Mouse (Mus musculus): ENCODE data around the gene Mdga1. TPM values are rescaled to one million over a fixed set of nuclear protein-coding genes. Genes with fewer than 3 reads are reported as not detected.

The Mdga1 gene
- polyA plus RNA-seq, 1 experiment from 2014 or later: 5.8 TPM

- Histone ChIP-seq H3K4me2 (no peak overlapping the region), H3K4me3 (no peak overlapping the region), H3K4me1 (no peaks in the 10 kb centered on the region), H3K36me3 (no peaks in the 10 kb centered on the region), H3K27ac (no peak overlapping the region), H3K27me3 (no peaks in the 10 kb centered on the region), H3K9ac (no peak overlapping the region), H3K9me3 (no peaks in the 10 kb centered on the region)
- no peak for ATAC-seq (ENCODE audit: insufficient number of reproducible peaks, low FRiP score, low TSS enrichment, low read depth)
- 82% methylated on average over 11 of the region's 11 CpGs for WGBS
Measured at GRCm38 (mm10) chr17:29831696-29832095, 138.2 kb downstream of the Mdga1 start.

- Histone ChIP-seq H3K4me2 (no peak overlapping the region), H3K9ac (no peak overlapping the region), H3K9me3 (no peaks in the 10 kb centered on the region), H3K36me3 (no peaks in the 10 kb centered on the region), H3K4me1 (no peaks in the 10 kb centered on the region), H3K27me3 (no peaks in the 10 kb centered on the region), H3K27ac (no peak overlapping the region), H3K4me3 (no peak overlapping the region)
- ATAC-seq (ENCODE audit: insufficient number of reproducible peaks, low FRiP score, low TSS enrichment, low read depth): no peak
- 65% methylated on average over 7 of the region's 7 CpGs for WGBS
Measured at GRCm38 (mm10) chr17:29829136-29829535, 140.8 kb downstream of the Mdga1 start.

GRCm38 (mm10) chr17:29827602-29828001, 142.3 kb downstream of the Mdga1 start:
- WGBS: 61% methylated on average over 5 of the region's 5 CpGs
- H3K4me3 ChIP-seq: no peak overlapping the region
- H3K4me1 ChIP-seq: 0 out of 2 replicates have a peak, but pooled peaks cover 2% of the 10 kb centered on the region
- no peaks in the 10 kb centered on the region for H3K36me3 ChIP-seq
- H3K9me3 ChIP-seq: no peaks in the 10 kb centered on the region
- no peak overlapping the region for H3K9ac ChIP-seq
- no peak overlapping the region for H3K27ac ChIP-seq
- H3K4me2 ChIP-seq: no peak overlapping the region
- no peak for ATAC-seq (ENCODE audit: insufficient number of reproducible peaks, low FRiP score, low TSS enrichment, low read depth)
- no peaks in the 10 kb centered on the region for H3K27me3 ChIP-seq

GRCm38 (mm10) chr17:29824512-29825120, 145.3 kb downstream of the Mdga1 start:
- WGBS: 82% methylated on average over 4 of the region's 4 CpGs
- no peak overlapping the region for H3K4me3 ChIP-seq
- H3K36me3 ChIP-seq: no peaks in the 10 kb centered on the region
- no peaks in the 10 kb centered on the region for H3K9me3 ChIP-seq
- no peak overlapping the region for H3K27ac ChIP-seq
- no peak overlapping the region for H3K4me2 ChIP-seq
- H3K27me3 ChIP-seq: no peaks in the 10 kb centered on the region
- no peak overlapping the region for H3K9ac ChIP-seq
- no peak for ATAC-seq (ENCODE audit: insufficient number of reproducible peaks, low FRiP score, low TSS enrichment, low read depth)
- 0 out of 2 replicates have a peak, but pooled peaks cover 2% of the 10 kb centered on the region for H3K4me1 ChIP-seq

GRCm38 (mm10) chr17:29824208-29824509, 145.7 kb downstream of the Mdga1 start:
- no peaks in the 10 kb centered on the region for H3K9me3 ChIP-seq
- H3K4me3 ChIP-seq: no peak overlapping the region
- H3K36me3 ChIP-seq: no peaks in the 10 kb centered on the region
- no peak overlapping the region for H3K27ac ChIP-seq
- H3K9ac ChIP-seq: no peak overlapping the region
- no peak overlapping the region for H3K4me2 ChIP-seq
- WGBS: 52% methylated on average over 5 of the region's 5 CpGs
- H3K27me3 ChIP-seq: no peaks in the 10 kb centered on the region
- H3K4me1 ChIP-seq: 0 out of 2 replicates have a peak, but pooled peaks cover 2% of the 10 kb centered on the region
- ATAC-seq (ENCODE audit: insufficient number of reproducible peaks, low FRiP score, low TSS enrichment, low read depth): no peak

- Histone ChIP-seq H3K4me2 (no peak overlapping the region), H3K27ac (no peak overlapping the region), H3K4me3 (no peak overlapping the region), H3K9ac (no peak overlapping the region), H3K36me3 (no peaks in the 10 kb centered on the region), H3K9me3 (no peaks in the 10 kb centered on the region), H3K4me1 (0 out of 2 replicates have a peak, but pooled peaks cover 5% of the 10 kb centered on the region), H3K27me3 (no peaks in the 10 kb centered on the region)
- WGBS: 68% methylated on average over 14 of the region's 14 CpGs
- no peak for ATAC-seq (ENCODE audit: insufficient number of reproducible peaks, low FRiP score, low TSS enrichment, low read depth)
Measured at GRCm38 (mm10) chr17:29823439-29824207, 146.3 kb downstream of the Mdga1 start.

- peaks cover 16% of the 10 kb centered on the region; the same call in 1 of the 2 replicates for H3K4me1 ChIP-seq
- no peak overlapping the region for H3K4me3 ChIP-seq
- no peaks in the 10 kb centered on the region for H3K27me3 ChIP-seq
- 75% methylated on average over 3 of the region's 3 CpGs for WGBS
- ATAC-seq (ENCODE audit: insufficient number of reproducible peaks, low FRiP score, low TSS enrichment, low read depth): no peak
- H3K9ac ChIP-seq: no peak overlapping the region
- H3K36me3 ChIP-seq: no peaks in the 10 kb centered on the region
- H3K27ac ChIP-seq: no peak overlapping the region
- no peak overlapping the region for H3K4me2 ChIP-seq
- H3K9me3 ChIP-seq: no peaks in the 10 kb centered on the region
Measured at GRCm38 (mm10) chr17:29819608-29820007, 150.3 kb downstream of the Mdga1 start.

GRCm38 (mm10) chr17:29818989-29819388, 150.9 kb downstream of the Mdga1 start:
- peaks cover 16% of the 10 kb centered on the region; the same call in 1 of the 2 replicates for H3K4me1 ChIP-seq
- no peaks in the 10 kb centered on the region for H3K27me3 ChIP-seq
- H3K4me2 ChIP-seq: no peak overlapping the region
- H3K27ac ChIP-seq: no peak overlapping the region
- WGBS: 83% methylated on average over 7 of the region's 7 CpGs
- H3K9ac ChIP-seq: no peak overlapping the region
- no peaks in the 10 kb centered on the region for H3K36me3 ChIP-seq
- no peak overlapping the region for H3K4me3 ChIP-seq
- no peaks in the 10 kb centered on the region for H3K9me3 ChIP-seq
- ATAC-seq (ENCODE audit: insufficient number of reproducible peaks, low FRiP score, low TSS enrichment, low read depth): peak; percentile 7; the same call in 1 of the 2 replicates

GRCm38 (mm10) chr17:29818264-29818945, 151.5 kb downstream of the Mdga1 start:
- Histone ChIP-seq H3K27ac (no peak overlapping the region), H3K9ac (no peak overlapping the region), H3K4me2 (no peak overlapping the region), H3K4me3 (no peak overlapping the region), H3K4me1 (peaks cover 16% of the 10 kb centered on the region; the same call in 1 of the 2 replicates), H3K36me3 (no peaks in the 10 kb centered on the region), H3K27me3 (no peaks in the 10 kb centered on the region), H3K9me3 (no peaks in the 10 kb centered on the region)
- WGBS: 36% methylated on average over 11 of the region's 11 CpGs
- 0 out of 2 replicates have a peak, but pooled peaks have one; percentile 5 for ATAC-seq (ENCODE audit: insufficient number of reproducible peaks, low FRiP score, low TSS enrichment, low read depth)

- no peak for ATAC-seq (ENCODE audit: insufficient number of reproducible peaks, low FRiP score, low TSS enrichment, low read depth)
- H3K27me3 ChIP-seq: no peaks in the 10 kb centered on the region
- no peaks in the 10 kb centered on the region for H3K9me3 ChIP-seq
- H3K4me3 ChIP-seq: no peak overlapping the region
- no peak overlapping the region for H3K27ac ChIP-seq
- H3K9ac ChIP-seq: no peak overlapping the region
- 36% methylated on average over 6 of the region's 6 CpGs for WGBS
- no peak overlapping the region for H3K4me2 ChIP-seq
- H3K36me3 ChIP-seq: no peaks in the 10 kb centered on the region
- H3K4me1 ChIP-seq: peaks cover 17% of the 10 kb centered on the region; the same call in 1 of the 2 replicates
Measured at GRCm38 (mm10) chr17:29814758-29815157, 155.1 kb downstream of the Mdga1 start.

- no peak; the same call in 1 of the 2 replicates for ATAC-seq (ENCODE audit: insufficient number of reproducible peaks, low FRiP score, low TSS enrichment, low read depth)
- Histone ChIP-seq H3K36me3 (no peaks in the 10 kb centered on the region), H3K9me3 (no peaks in the 10 kb centered on the region), H3K4me3 (no peak overlapping the region), H3K4me2 (no peak overlapping the region), H3K27ac (no peak overlapping the region), H3K9ac (no peak overlapping the region), H3K27me3 (no peaks in the 10 kb centered on the region), H3K4me1 (peaks cover 10% of the 10 kb centered on the region; the same call in 1 of the 2 replicates)
- 6% methylated on average over 4 of the region's 4 CpGs for WGBS
Measured at GRCm38 (mm10) chr17:29813328-29813727, 156.6 kb downstream of the Mdga1 start.

GRCm38 (mm10) chr17:29803545-29803944, 166.3 kb downstream of the Mdga1 start:
- no peaks in the 10 kb centered on the region for H3K27me3 ChIP-seq
- H3K27ac ChIP-seq: no peak overlapping the region
- ATAC-seq (ENCODE audit: insufficient number of reproducible peaks, low FRiP score, low TSS enrichment, low read depth): no peak
- WGBS: 58% methylated on average over 3 of the region's 3 CpGs
- H3K4me1 ChIP-seq: peaks cover 8% of the 10 kb centered on the region; the same call in 1 of the 2 replicates
- H3K9me3 ChIP-seq: no peaks in the 10 kb centered on the region
- H3K9ac ChIP-seq: no peak overlapping the region
- H3K4me3 ChIP-seq: no peak overlapping the region
- no peaks in the 10 kb centered on the region for H3K36me3 ChIP-seq
- H3K4me2 ChIP-seq: no peak overlapping the region
